Mouse (Mus musculus): ENCODE measurements around the gene Map1lc3b. TPM values are rescaled to one million over a fixed set of nuclear protein-coding genes. Genes with fewer than 3 reads are reported as not detected.
A peak's percentile ranks its signal among the peaks of the same experiment; 100 is the strongest.

Map1lc3b gene
- polyA plus RNA-seq, 1 experiment from 2014 or later: 175 TPM

- Histone ChIP-seq H3K36me3 (replicated peaks) (no peaks in the 10 kb centered on the region), H3K9me3 (no peaks in the 10 kb centered on the region), H3K27ac (peak overlapping the region; percentile 89), H3K4me3 (peak overlapping the region; percentile 93), H3K4me1 (peaks cover 52% of the 10 kb centered on the region), H3K27me3 (ENCODE audit: poor library complexity, severe bottlenecking) (no peaks in the 10 kb centered on the region)
- 3% methylated on average over 44 of the region's 44 CpGs for WGBS
- DNase-seq (ENCODE audit: extremely low spot score, low spot score): peak; percentile 33
Observed at GRCm38 (mm10) chr8:121577751-121578675, 12.1 kb upstream of the Map1lc3b start.

- 1% methylated on average over 63 of the region's 63 CpGs for WGBS
- peak within 1 kb of the TSS; percentile 93 for H3K4me3 ChIP-seq
- H3K4me1 ChIP-seq: peaks cover 48% of the 10 kb centered on the region
- H3K27me3 ChIP-seq (ENCODE audit: poor library complexity, severe bottlenecking): no peaks in the 10 kb centered on the region
- peak; percentile 98 for DNase-seq (ENCODE audit: extremely low spot score, low spot score)
- peak within 1 kb of the TSS; percentile 89 for H3K27ac ChIP-seq
- H3K36me3 ChIP-seq (replicated peaks): no peaks in the 10 kb centered on the region
- H3K9me3 ChIP-seq: no peaks in the 10 kb centered on the region
Observed at GRCm38 (mm10) chr8:121578676-121579451, 11.3 kb upstream of the Map1lc3b start, which contains the start of gene Fbxo31. TSS of gene Fbxo31 (minus strand) at chr8:121578806.

- H3K27ac ChIP-seq: no peak overlapping the region
- H3K27me3 ChIP-seq (ENCODE audit: poor library complexity, severe bottlenecking): no peaks in the 10 kb centered on the region
- 46% methylated on average over 9 of the region's 9 CpGs for WGBS
- no peak overlapping the region for H3K4me3 ChIP-seq
- no peaks in the 10 kb centered on the region for H3K36me3 ChIP-seq (replicated peaks)
- no peak for DNase-seq (ENCODE audit: extremely low spot score, low spot score)
- peaks cover 56% of the 10 kb centered on the region for H3K4me1 ChIP-seq
- H3K9me3 ChIP-seq: no peaks in the 10 kb centered on the region
Observed at GRCm38 (mm10) chr8:121580465-121580864, 9.7 kb upstream of the Map1lc3b start.

DNA sequence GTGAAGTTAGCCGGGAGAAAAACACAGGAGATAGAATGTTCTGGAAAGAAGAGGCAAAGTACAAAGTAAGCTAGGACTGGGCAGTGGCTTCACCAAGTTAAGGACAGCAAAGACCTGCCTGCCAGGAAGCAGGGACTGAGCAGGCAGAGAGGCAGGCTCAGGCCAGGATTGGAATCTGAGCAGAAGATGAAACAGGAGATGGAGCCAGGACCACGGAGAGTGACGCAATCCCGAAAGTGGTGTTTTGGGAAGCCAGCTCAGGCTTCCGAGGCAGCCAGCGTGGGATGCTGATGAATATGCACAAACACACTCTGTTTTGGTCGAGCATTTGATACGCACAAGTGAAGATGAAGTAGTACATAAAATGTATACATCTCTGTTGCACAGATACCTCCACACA lies 6.5 kb upstream of the Map1lc3b start:
- H3K4me1 ChIP-seq: peaks cover 33% of the 10 kb centered on the region
- H3K9me3 ChIP-seq: no peaks in the 10 kb centered on the region
- no peak overlapping the region for H3K4me3 ChIP-seq
- no peaks in the 10 kb centered on the region for H3K36me3 ChIP-seq (replicated peaks)
- H3K27me3 ChIP-seq (ENCODE audit: poor library complexity, severe bottlenecking): no peaks in the 10 kb centered on the region
- 58% methylated on average over 8 of the region's 8 CpGs for WGBS
- H3K27ac ChIP-seq: no peak overlapping the region
- DNase-seq (ENCODE audit: extremely low spot score, low spot score): no peak

DNA sequence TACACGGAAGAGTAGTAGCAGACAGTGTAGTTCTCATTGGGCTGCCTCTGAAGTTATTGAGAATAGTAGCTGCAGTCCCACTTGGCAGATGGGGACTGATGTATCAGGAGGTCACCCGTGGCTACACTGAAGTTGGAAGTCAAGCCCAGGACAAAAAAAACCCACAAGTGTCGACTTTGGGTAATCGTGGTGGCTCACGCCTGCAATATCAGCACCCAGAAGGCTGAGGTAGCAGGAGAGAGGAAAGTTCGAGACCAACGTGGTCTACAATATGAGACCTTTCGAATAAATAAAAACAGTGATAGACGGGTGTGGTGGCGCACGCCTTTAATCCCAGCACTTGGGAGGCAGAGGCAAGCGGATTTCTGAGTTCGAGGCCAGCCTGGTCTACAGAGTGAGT lies 5.4 kb upstream of the Map1lc3b start:
- no peak for DNase-seq (ENCODE audit: extremely low spot score, low spot score)
- Histone ChIP-seq H3K4me1 (peaks cover 29% of the 10 kb centered on the region), H3K9me3 (no peaks in the 10 kb centered on the region), H3K36me3 (replicated peaks) (no peaks in the 10 kb centered on the region), H3K27me3 (ENCODE audit: poor library complexity, severe bottlenecking) (no peaks in the 10 kb centered on the region), H3K27ac (peak overlapping the region; percentile 85; the same call in 1 of the 2 replicates), H3K4me3 (peak overlapping the region; percentile 73)
- WGBS: 43% methylated on average over 13 of the region's 13 CpGs

DNA sequence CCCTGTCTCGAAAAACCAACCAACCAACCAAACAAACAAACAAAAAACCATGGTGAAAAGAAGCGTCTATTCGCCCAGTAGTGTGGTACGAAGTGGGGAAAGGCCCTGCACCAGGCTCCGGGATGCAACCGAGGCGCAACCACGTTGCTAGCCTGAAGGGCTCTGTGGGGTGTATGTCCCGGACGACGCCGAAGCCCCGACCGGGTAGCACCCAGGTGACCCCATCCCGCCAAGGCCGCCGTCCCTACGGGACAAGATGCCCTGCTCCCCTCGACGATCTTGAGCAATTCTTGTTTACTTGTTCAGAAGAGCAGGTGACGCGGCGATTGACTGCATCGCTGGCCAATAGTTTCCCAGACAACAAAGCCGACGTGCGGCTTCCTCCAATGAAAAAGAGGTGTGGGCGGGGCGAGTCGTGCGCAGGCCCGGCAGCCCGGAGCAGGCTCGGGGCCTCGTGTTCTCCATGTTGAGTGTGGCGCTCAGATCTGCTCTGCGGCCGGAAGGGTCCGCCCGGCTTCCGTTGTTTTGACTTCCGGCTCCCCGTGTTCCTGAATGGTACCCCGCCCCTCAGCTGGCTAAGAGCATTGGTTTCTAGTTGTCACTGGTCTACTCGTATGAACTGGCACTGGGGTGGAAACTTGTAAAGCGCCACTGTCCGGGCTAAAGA lies 4.9 kb upstream of the Map1lc3b start:
- H3K36me3 ChIP-seq (replicated peaks): no peaks in the 10 kb centered on the region
- H3K27ac ChIP-seq: peak overlapping the region; percentile 85
- peak overlapping the region; percentile 73 for H3K4me3 ChIP-seq
- 1% methylated on average over 47 of the region's 47 CpGs for WGBS
- DNase-seq (ENCODE audit: extremely low spot score, low spot score): peak; percentile 97
- no peaks in the 10 kb centered on the region for H3K27me3 ChIP-seq (ENCODE audit: poor library complexity, severe bottlenecking)
- no peaks in the 10 kb centered on the region for H3K9me3 ChIP-seq
- H3K4me1 ChIP-seq: peaks cover 29% of the 10 kb centered on the region

DNA sequence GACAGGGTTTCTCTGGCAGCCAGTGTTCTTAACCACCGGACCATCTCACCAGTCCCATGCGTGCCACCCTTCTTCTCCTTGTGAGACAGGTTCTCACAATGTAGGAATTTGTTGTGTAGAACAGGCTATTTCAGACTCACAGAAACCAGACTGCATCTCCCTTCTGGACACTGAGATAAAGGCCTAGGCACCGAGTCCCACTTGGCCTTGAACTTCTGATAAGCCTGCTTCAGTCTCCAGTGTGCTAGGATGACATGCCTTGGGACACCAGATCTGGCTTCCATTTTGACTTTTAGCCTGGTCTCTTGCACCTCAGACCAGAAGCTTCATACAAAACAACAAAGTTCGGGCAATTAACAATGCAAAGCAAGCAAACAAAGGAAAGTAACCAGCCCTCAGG lies 1.4 kb upstream of the Map1lc3b start:
- 87% methylated on average over 4 of the region's 4 CpGs for WGBS
- no peaks in the 10 kb centered on the region for H3K27me3 ChIP-seq (ENCODE audit: poor library complexity, severe bottlenecking)
- H3K4me3 ChIP-seq: no peak overlapping the region
- H3K9me3 ChIP-seq: no peaks in the 10 kb centered on the region
- H3K4me1 ChIP-seq: peaks cover 47% of the 10 kb centered on the region
- no peak overlapping the region for H3K27ac ChIP-seq
- H3K36me3 ChIP-seq (replicated peaks): peaks cover 7% of the 10 kb centered on the region
- no peak for DNase-seq (ENCODE audit: extremely low spot score, low spot score)

- no peak for DNase-seq (ENCODE audit: extremely low spot score, low spot score)
- Histone ChIP-seq H3K36me3 (replicated peaks) (peaks cover 12% of the 10 kb centered on the region), H3K27ac (peak overlapping the region; percentile 87; the same call in 1 of the 2 replicates), H3K4me3 (peak overlapping the region; percentile 97; the same call in 1 of the 2 replicates), H3K27me3 (ENCODE audit: poor library complexity, severe bottlenecking) (no peaks in the 10 kb centered on the region), H3K9me3 (no peaks in the 10 kb centered on the region), H3K4me1 (peaks cover 46% of the 10 kb centered on the region)
- WGBS: 48% methylated on average over 2 of the region's 2 CpGs
Observed at GRCm38 (mm10) chr8:121589205-121589726, 895 bp upstream of the Map1lc3b start.

DNA sequence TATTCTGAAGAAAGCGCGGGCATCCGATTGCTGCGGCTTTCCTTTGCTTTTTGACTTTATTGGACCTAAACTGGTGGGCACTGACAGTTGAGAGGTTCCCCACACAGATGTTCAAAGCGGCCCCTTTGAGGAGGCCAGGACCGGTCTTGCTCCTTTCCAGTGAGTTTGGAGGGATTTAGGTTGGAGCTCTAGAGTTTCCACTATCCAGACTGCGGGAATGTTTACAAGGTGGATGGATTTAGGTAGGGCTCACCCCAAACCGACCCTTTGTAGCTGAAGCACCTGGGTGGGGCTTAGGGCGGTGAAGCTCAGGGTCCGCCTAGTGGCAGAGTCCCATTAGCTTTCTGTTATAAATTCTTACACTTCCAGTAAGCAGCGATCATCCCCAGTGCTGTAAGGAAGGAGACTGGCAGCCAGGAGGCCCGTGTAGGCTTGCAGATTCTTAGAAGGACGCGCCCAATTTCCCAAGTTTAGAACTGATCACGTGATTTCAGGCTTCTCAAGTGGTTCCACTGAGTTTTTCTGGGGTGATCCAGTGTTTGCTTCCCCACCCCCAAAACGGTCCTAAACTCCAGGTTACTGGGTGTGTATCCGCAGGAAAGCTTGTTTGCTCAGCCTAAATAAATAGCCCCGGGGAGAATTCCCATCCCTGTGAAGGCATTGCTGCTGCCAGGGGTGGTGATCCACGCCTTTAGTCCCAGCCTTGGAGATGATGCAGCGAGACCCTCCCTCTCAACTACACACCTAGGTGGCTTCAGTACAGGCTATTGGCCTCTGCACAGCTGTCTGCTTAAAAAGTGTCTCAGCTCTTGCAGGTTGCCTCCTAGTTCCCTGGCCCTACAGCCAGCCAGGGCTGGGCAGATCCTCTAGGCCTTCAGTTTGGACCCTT lies 1.3 kb downstream of the Map1lc3b start:
- WGBS: 18% methylated on average over 20 of the region's 20 CpGs
- no peaks in the 10 kb centered on the region for H3K27me3 ChIP-seq (ENCODE audit: poor library complexity, severe bottlenecking)
- no peaks in the 10 kb centered on the region for H3K9me3 ChIP-seq
- peaks cover 33% of the 10 kb centered on the region for H3K36me3 ChIP-seq (replicated peaks)
- H3K4me3 ChIP-seq: peak overlapping the region; percentile 97
- peak overlapping the region; percentile 87; the same call in 1 of the 2 replicates for H3K27ac ChIP-seq
- no peak for DNase-seq (ENCODE audit: extremely low spot score, low spot score)
- H3K4me1 ChIP-seq: peaks cover 31% of the 10 kb centered on the region

DNA sequence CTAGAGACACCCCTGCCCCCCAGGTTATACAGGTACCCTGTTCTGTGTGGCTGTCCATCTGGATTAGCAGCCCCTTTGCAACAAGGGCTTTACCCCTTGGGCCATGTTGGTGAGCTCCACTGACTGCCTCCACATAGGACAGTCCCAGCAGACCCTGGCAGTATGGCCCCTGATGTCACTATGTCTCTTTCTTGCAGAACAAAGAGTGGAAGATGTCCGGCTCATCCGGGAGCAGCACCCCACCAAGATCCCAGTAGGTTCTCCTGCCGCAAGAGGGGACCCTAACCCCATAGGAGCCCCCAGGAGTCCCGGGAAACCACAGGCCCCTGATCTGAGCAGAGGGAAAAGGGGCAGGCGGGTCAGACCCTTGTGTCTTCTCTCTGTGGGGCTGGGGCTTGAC lies 3.1 kb downstream of the Map1lc3b start:
- H3K9me3 ChIP-seq: no peaks in the 10 kb centered on the region
- H3K36me3 ChIP-seq (replicated peaks): peaks cover 49% of the 10 kb centered on the region
- no peak overlapping the region for H3K27ac ChIP-seq
- H3K27me3 ChIP-seq (ENCODE audit: poor library complexity, severe bottlenecking): no peaks in the 10 kb centered on the region
- DNase-seq (ENCODE audit: extremely low spot score, low spot score): no peak
- 91% methylated on average over 5 of the region's 5 CpGs for WGBS
- H3K4me3 ChIP-seq: no peak overlapping the region
- peaks cover 31% of the 10 kb centered on the region for H3K4me1 ChIP-seq

DNA sequence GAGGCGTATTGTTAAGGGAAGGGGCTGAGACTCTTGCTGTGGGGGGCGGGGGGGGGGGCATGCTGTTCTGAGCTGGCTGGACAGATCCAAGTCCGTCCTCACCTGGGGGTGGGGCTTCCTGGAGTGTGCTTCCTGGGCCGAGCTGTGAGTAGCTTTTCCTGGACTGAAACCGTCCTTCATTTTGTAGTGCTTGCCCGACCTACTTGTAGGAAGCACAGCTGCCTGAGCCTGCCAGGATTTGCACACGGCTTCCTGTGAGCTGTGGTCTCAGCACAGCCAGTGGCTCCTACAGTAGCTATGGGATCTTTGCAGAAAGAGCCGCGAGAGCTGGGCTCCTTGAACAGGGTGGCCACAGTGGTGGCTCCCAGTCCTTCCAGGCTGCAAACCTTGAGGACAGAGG lies 3.8 kb downstream of the Map1lc3b start:
- Histone ChIP-seq H3K4me1 (peaks cover 31% of the 10 kb centered on the region), H3K9me3 (no peaks in the 10 kb centered on the region), H3K27ac (no peak overlapping the region), H3K27me3 (ENCODE audit: poor library complexity, severe bottlenecking) (no peaks in the 10 kb centered on the region), H3K4me3 (no peak overlapping the region), H3K36me3 (replicated peaks) (peaks cover 52% of the 10 kb centered on the region)
- 85% methylated on average over 9 of the region's 9 CpGs for WGBS
- DNase-seq (ENCODE audit: extremely low spot score, low spot score): no peak
